Mouse (Mus musculus): ENCODE measurements around the gene Robo3.

Robo3 gene

DNA sequence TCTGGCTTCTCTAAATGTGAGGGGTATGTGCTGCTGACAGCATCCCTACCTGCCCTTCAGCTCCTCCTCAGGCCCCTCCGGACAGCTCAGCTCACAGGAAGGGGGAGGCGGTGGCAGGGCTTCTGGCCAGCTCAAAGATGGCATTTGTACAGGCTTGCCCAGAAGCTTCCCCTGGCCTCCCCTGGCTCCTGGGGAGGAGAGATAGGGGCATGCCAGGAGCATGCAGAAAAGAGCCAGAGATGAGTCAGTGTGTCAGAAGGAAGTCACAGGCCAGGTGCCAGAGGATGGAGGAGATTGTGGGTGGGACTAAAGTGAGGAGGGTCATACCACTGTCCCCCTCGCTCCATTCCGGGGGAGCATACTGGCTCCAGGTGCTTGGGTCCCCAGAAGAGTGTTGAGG is 14.3 kb downstream of the Robo3 start:
- Histone ChIP-seq H3K4me3 (replicated peaks; ENCODE audit: low read length) (no peak overlapping the region), H3K9me3 (ENCODE audit: low read length) (no peaks in the 10 kb centered on the region), H3K36me3 (ENCODE audit: insufficient read depth, low read length) (no peaks in the 10 kb centered on the region), H3K4me1 (replicated peaks; ENCODE audit: low read depth, low read length) (peaks cover 18% of the 10 kb centered on the region), H3K27me3 (ENCODE audit: insufficient read depth, low read length) (peaks cover 80% of the 10 kb centered on the region)
- TF ChIP-seq CTCF (conservative IDR thresholded peaks at IDR 0.05; ENCODE audit: low read length), result no peak
- TF ChIP-seq NANOG (IDR thresholded peaks at IDR 0.05; ENCODE audit: borderline replicate concordance, low read length), result no peak
- TF ChIP-seq POU5F1 (IDR thresholded peaks at IDR 0.05; ENCODE audit: borderline replicate concordance, low read length), result no peak

DNA sequence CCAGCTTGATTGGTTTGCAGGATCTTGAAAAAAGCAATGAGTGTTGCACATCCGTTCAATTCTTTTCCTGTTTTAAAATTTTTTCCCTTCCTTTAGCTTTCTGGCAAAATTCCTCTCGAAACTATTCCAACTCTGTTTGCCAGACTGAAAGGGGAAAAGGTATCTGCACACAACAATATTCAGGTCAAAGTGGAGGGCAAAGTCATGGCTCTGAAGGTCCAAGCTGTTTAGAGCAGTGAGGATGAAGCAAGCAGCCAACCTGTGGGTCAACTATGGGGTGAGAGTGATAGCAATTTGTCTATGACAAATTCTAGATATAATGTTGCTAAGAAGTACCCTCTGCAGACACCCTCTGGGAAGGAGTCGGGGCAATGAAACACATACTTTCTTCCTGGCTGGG is 18.4 kb downstream of the Robo3 start:
- no peak for TF ChIP-seq NANOG (IDR thresholded peaks at IDR 0.05; ENCODE audit: borderline replicate concordance, low read length)
- no peak for TF ChIP-seq CTCF (conservative IDR thresholded peaks at IDR 0.05; ENCODE audit: low read length)
- no peak for TF ChIP-seq POU5F1 (IDR thresholded peaks at IDR 0.05; ENCODE audit: borderline replicate concordance, low read length)
- Histone ChIP-seq H3K4me1 (replicated peaks; ENCODE audit: low read depth, low read length) (peaks cover 19% of the 10 kb centered on the region), H3K36me3 (ENCODE audit: insufficient read depth, low read length) (peaks cover 6% of the 10 kb centered on the region; the same call in 1 of the 2 replicates), H3K27me3 (ENCODE audit: insufficient read depth, low read length) (peaks cover 63% of the 10 kb centered on the region), H3K4me3 (replicated peaks; ENCODE audit: low read length) (no peak overlapping the region), H3K9me3 (ENCODE audit: low read length) (no peaks in the 10 kb centered on the region)

- Histone ChIP-seq H3K36me3 (ENCODE audit: insufficient read depth, low read length) (peaks cover 6% of the 10 kb centered on the region; the same call in 1 of the 2 replicates), H3K4me1 (replicated peaks; ENCODE audit: low read depth, low read length) (peaks cover 23% of the 10 kb centered on the region), H3K9me3 (ENCODE audit: low read length) (no peaks in the 10 kb centered on the region), H3K4me3 (replicated peaks; ENCODE audit: low read length) (no peak overlapping the region), H3K27me3 (ENCODE audit: insufficient read depth, low read length) (peaks cover 58% of the 10 kb centered on the region)
- TF ChIP-seq POU5F1 (IDR thresholded peaks at IDR 0.05; ENCODE audit: borderline replicate concordance, low read length) (no peak), CTCF (conservative IDR thresholded peaks at IDR 0.05; ENCODE audit: low read length) (no peak), NANOG (IDR thresholded peaks at IDR 0.05; ENCODE audit: borderline replicate concordance, low read length) (no peak)
These were observed 20.1 kb downstream of the Robo3 start for GRCm38 (mm10) chr9:37412989-37413388.

- Histone ChIP-seq H3K27me3 (ENCODE audit: insufficient read depth, low read length) (peaks cover 35% of the 10 kb centered on the region), H3K4me3 (replicated peaks; ENCODE audit: low read length) (no peak overlapping the region), H3K4me1 (replicated peaks; ENCODE audit: low read depth, low read length) (peaks cover 23% of the 10 kb centered on the region), H3K9me3 (ENCODE audit: low read length) (no peaks in the 10 kb centered on the region), H3K36me3 (ENCODE audit: insufficient read depth, low read length) (peaks cover 6% of the 10 kb centered on the region; the same call in 1 of the 2 replicates)
- TF ChIP-seq POU5F1 (IDR thresholded peaks at IDR 0.05; ENCODE audit: borderline replicate concordance, low read length), result no peak
- no peak for TF ChIP-seq CTCF (conservative IDR thresholded peaks at IDR 0.05; ENCODE audit: low read length)
- TF ChIP-seq NANOG (IDR thresholded peaks at IDR 0.05; ENCODE audit: borderline replicate concordance, low read length), result no peak
These were observed 23.2 kb downstream of the Robo3 start for GRCm38 (mm10) chr9:37409698-37410445.

- Histone ChIP-seq H3K4me1 (replicated peaks; ENCODE audit: low read depth, low read length) (peaks cover 23% of the 10 kb centered on the region), H3K4me3 (replicated peaks; ENCODE audit: low read length) (peak overlapping the region; percentile 60), H3K27me3 (ENCODE audit: insufficient read depth, low read length) (peaks cover 38% of the 10 kb centered on the region), H3K36me3 (ENCODE audit: insufficient read depth, low read length) (no peaks in the 10 kb centered on the region), H3K9me3 (ENCODE audit: low read length) (no peaks in the 10 kb centered on the region)
- TF ChIP-seq CTCF (conservative IDR thresholded peaks at IDR 0.05; ENCODE audit: low read length) (peak; percentile 20; the same call in 1 of the 2 replicates), POU5F1 (IDR thresholded peaks at IDR 0.05; ENCODE audit: borderline replicate concordance, low read length) (no peak), NANOG (IDR thresholded peaks at IDR 0.05; ENCODE audit: borderline replicate concordance, low read length) (no peak)
These were observed 25.1 kb downstream of the Robo3 start for GRCm38 (mm10) chr9:37407850-37408502.

GRCm38 (mm10) chr9:37406372-37406771 is 26.7 kb downstream of the Robo3 start:
- H3K27me3 ChIP-seq (ENCODE audit: insufficient read depth, low read length), result peaks cover 39% of the 10 kb centered on the region
- TF ChIP-seq CTCF (conservative IDR thresholded peaks at IDR 0.05; ENCODE audit: low read length), result peak; percentile 82
- no peak for TF ChIP-seq POU5F1 (IDR thresholded peaks at IDR 0.05; ENCODE audit: borderline replicate concordance, low read length)

GRCm38 (mm10) chr9:37403011-37403410 is 30.0 kb downstream of the Robo3 start:
- Histone ChIP-seq H3K36me3 (ENCODE audit: insufficient read depth, low read length) (no peaks in the 10 kb centered on the region), H3K4me3 (replicated peaks; ENCODE audit: low read length) (no peak overlapping the region), H3K27me3 (ENCODE audit: insufficient read depth, low read length) (peaks cover 13% of the 10 kb centered on the region; the same call in 1 of the 2 replicates), H3K4me1 (replicated peaks; ENCODE audit: low read depth, low read length) (peaks cover 48% of the 10 kb centered on the region), H3K9me3 (ENCODE audit: low read length) (no peaks in the 10 kb centered on the region)
- TF ChIP-seq NANOG (IDR thresholded peaks at IDR 0.05; ENCODE audit: borderline replicate concordance, low read length), result no peak
- TF ChIP-seq POU5F1 (IDR thresholded peaks at IDR 0.05; ENCODE audit: borderline replicate concordance, low read length), result no peak
- no peak for TF ChIP-seq CTCF (conservative IDR thresholded peaks at IDR 0.05; ENCODE audit: low read length)

More at GRCm38 (mm10) chr9:37406372-37406771, 26.7 kb downstream of the Robo3 start:
- Histone ChIP-seq H3K36me3 (ENCODE audit: insufficient read depth, low read length) (no peaks in the 10 kb centered on the region), H3K4me3 (replicated peaks; ENCODE audit: low read length) (no peak overlapping the region), H3K4me1 (replicated peaks; ENCODE audit: low read depth, low read length) (peaks cover 35% of the 10 kb centered on the region), H3K9me3 (ENCODE audit: low read length) (no peaks in the 10 kb centered on the region)

- no peak for TF ChIP-seq CTCF (conservative IDR thresholded peaks at IDR 0.05; ENCODE audit: low read length)
- no peak for TF ChIP-seq NANOG (IDR thresholded peaks at IDR 0.05; ENCODE audit: borderline replicate concordance, low read length)
- no peak for TF ChIP-seq POU5F1 (IDR thresholded peaks at IDR 0.05; ENCODE audit: borderline replicate concordance, low read length)
- Histone ChIP-seq H3K27me3 (ENCODE audit: insufficient read depth, low read length) (peaks cover 13% of the 10 kb centered on the region; the same call in 1 of the 2 replicates), H3K4me1 (replicated peaks; ENCODE audit: low read depth, low read length) (peaks cover 44% of the 10 kb centered on the region), H3K9me3 (ENCODE audit: low read length) (no peaks in the 10 kb centered on the region), H3K36me3 (ENCODE audit: insufficient read depth, low read length) (no peaks in the 10 kb centered on the region), H3K4me3 (replicated peaks; ENCODE audit: low read length) (peak overlapping the region; percentile 7; the same call in 1 of the 2 replicates)
These were observed 30.5 kb downstream of the Robo3 start for GRCm38 (mm10) chr9:37402501-37402900.
